Comparison of ENCODE assay signal across 8 mouse cellular contexts in the genomic region with DNA sequence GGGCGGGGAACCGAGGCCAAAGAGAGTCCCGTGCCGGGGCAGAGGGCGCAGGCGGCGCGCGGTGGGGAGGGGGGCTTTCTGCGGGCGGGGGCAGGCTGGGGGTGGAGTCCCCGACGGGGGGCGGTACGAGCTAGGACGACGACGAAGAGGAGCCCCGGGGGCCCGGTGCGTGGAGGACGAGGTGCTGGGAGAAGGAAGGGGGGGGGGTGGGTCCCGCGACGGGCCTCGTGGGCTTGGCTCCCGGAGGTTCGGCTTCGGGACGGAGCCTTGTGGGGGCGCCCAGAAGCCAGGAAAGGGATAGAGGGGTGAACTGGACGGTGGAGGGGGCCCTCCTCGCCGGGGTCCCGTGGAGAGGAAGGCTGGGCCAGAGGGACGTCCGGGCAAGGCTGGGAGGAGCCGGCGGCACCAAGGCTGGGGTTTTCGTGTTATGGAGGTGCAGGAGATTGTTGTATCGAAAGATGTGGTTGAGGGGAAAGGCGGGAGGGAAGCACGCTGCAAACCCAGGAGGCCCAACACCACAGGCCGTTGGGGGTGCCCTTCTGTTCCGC. TPM values are rescaled to one million over a fixed set of nuclear protein-coding genes. Genes with fewer than 3 reads are reported as not detected.
DNase-seq lines count a peak whose midpoint lies in the region; ATAC-seq and TF ChIP-seq lines count a peak whose summit lies in the region.

No protein-coding gene starts in this region.

- ATAC-seq in forebrain, embryonic 13.5 days = no peak
- no peak for ATAC-seq in intestine, embryonic 14.5 days (replicated peaks; ENCODE audit: low FRiP score, low TSS enrichment, low read depth)
- ATAC-seq in liver, postnatal 0 days = no peak
- no peak for ATAC-seq in erythroid progenitor cell, adult 5-6 weeks (replicated peaks; ENCODE audit: low FRiP score, poor library complexity, severe bottlenecking)

- 21% methylated on average over 31 of the region's 45 CpGs for WGBS in forebrain, embryonic 13.5 days
- WGBS in intestine, embryonic 14.5 days = 9% methylated on average over 33 of the region's 45 CpGs
- WGBS in liver, postnatal 0 days (ENCODE audit: insufficient replicate concordance) = 11% methylated on average over 28 of the region's 45 CpGs

- H3K4me1 ChIP-seq in forebrain, embryonic 13.5 days = peaks cover 15% of the 10 kb centered on the region; the same call in 1 of the 2 replicates
- no peaks in the 10 kb centered on the region for H3K4me1 ChIP-seq in intestine, embryonic 14.5 days (replicated peaks; ENCODE audit: control insufficient read depth, insufficient read depth, low read length)
- no peaks in the 10 kb centered on the region; the same call in none of the 2 replicates for H3K4me1 ChIP-seq in liver, postnatal 0 days (ENCODE audit: insufficient read depth)

- peak; percentile 25 for DNase-seq in kidney, adult 18-20 months
- DNase-seq in kidney, adult 11 months = no peak
- DNase-seq in adrenal gland, postnatal 14 days = peak; percentile 52
- peak; percentile 64 for DNase-seq in intestine, embryonic 14.5 days (ENCODE audit: low spot score)
- DNase-seq in liver, postnatal 0 days = peak; percentile 49
- DNase-seq in retina, postnatal 1 day = peak; percentile 44

- no peaks in the 10 kb centered on the region for H3K36me3 ChIP-seq in forebrain, embryonic 13.5 days (ENCODE audit: poor library complexity, severe bottlenecking)
- no peaks in the 10 kb centered on the region for H3K36me3 ChIP-seq in intestine, embryonic 14.5 days (ENCODE audit: control insufficient read depth, insufficient read depth, low read length)
- H3K36me3 ChIP-seq in liver, postnatal 0 days (replicated peaks; ENCODE audit: insufficient read depth, low read length) = no peaks in the 10 kb centered on the region

- H3K27ac ChIP-seq in forebrain, embryonic 13.5 days = no peak overlapping the region; the same call in 1 of the 2 replicates
- no peak overlapping the region for H3K27ac ChIP-seq in intestine, embryonic 14.5 days (ENCODE audit: low read depth)
- no peak overlapping the region for H3K27ac ChIP-seq in liver, postnatal 0 days (ENCODE audit: low read depth)

- peak overlapping the region; percentile 72 for H3K4me2 ChIP-seq in forebrain, embryonic 13.5 days
- H3K4me2 ChIP-seq in intestine, embryonic 14.5 days (ENCODE audit: low read length) = peak overlapping the region; percentile 53
- H3K4me2 ChIP-seq in liver, postnatal 0 days (ENCODE audit: low read depth, low read length) = peak overlapping the region; percentile 89

- no peaks in the 10 kb centered on the region for H3K9me3 ChIP-seq in forebrain, embryonic 13.5 days (replicated peaks)
- no peaks in the 10 kb centered on the region for H3K9me3 ChIP-seq in intestine, embryonic 14.5 days (ENCODE audit: control insufficient read depth, low read length)
- no peaks in the 10 kb centered on the region for H3K9me3 ChIP-seq in liver, postnatal 0 days (ENCODE audit: low read length)

- H3K4me3 ChIP-seq in forebrain, embryonic 13.5 days = peak overlapping the region; percentile 58
- peak overlapping the region; percentile 49 for H3K4me3 ChIP-seq in intestine, embryonic 14.5 days (ENCODE audit: low read depth, low read length)
- peak overlapping the region; percentile 61 for H3K4me3 ChIP-seq in liver, postnatal 0 days (ENCODE audit: low read depth, low read length)

- H3K9ac ChIP-seq in forebrain, embryonic 13.5 days = peak overlapping the region; percentile 73
- H3K9ac ChIP-seq in intestine, embryonic 14.5 days (ENCODE audit: low read length) = peak overlapping the region; percentile 48
- peak overlapping the region; percentile 70 for H3K9ac ChIP-seq in liver, postnatal 0 days (replicated peaks)

- no peaks in the 10 kb centered on the region for H3K27me3 ChIP-seq in forebrain, embryonic 13.5 days
- no peaks in the 10 kb centered on the region for H3K27me3 ChIP-seq in intestine, embryonic 14.5 days (replicated peaks; ENCODE audit: control insufficient read depth, insufficient read depth, low read length)
- H3K27me3 ChIP-seq in liver, postnatal 0 days (ENCODE audit: insufficient read depth, low read length) = no peaks in the 10 kb centered on the region

- TF ChIP-seq CTCF in liver, postnatal 0 days (IDR thresholded peaks at IDR 0.05; ENCODE audit: low read depth) = no peak

- no peak for TF ChIP-seq EP300 in liver, postnatal 0 days (IDR thresholded peaks at IDR 0.05; ENCODE audit: low read depth)

RNA-seq across cellular contexts. Expression of gene Bcorl1, which starts 4.3 kb away (rescaled TPM):
- total RNA-seq in adrenal gland, postnatal 14 days (2021) = 9.8 and 10.1 TPM in 2 replicates
- polyA plus RNA-seq in forebrain, embryonic 13.5 days (2015; fragmentation: Nextera tagmentation; extraction: Ambion mirVana) = 6.5 and 6.6 TPM in 2 replicates
- 7.6 and 7.7 TPM in 2 replicates for polyA plus RNA-seq in intestine, embryonic 14.5 days (2014; fragmentation: Nextera tagmentation; extraction: Ambion mirVana)
- 1.5 TPM in 2 replicates for polyA plus RNA-seq in liver, postnatal 0 days (2015; fragmentation: Nextera tagmentation; extraction: Ambion mirVana)
- total RNA-seq in erythroid progenitor cell, adult 5-6 weeks (2015; ENCODE audit: low replicate concordance) = 32.1 and 40.2 TPM in 2 replicates
- total RNA-seq in erythroid progenitor cell, adult 5-6 weeks (2017; ENCODE audit: low replicate concordance) = 86.3 and 87.1 TPM in 2 replicates
